10 mouse cellular contexts compared by ENCODE assay signal in the genomic region with DNA sequence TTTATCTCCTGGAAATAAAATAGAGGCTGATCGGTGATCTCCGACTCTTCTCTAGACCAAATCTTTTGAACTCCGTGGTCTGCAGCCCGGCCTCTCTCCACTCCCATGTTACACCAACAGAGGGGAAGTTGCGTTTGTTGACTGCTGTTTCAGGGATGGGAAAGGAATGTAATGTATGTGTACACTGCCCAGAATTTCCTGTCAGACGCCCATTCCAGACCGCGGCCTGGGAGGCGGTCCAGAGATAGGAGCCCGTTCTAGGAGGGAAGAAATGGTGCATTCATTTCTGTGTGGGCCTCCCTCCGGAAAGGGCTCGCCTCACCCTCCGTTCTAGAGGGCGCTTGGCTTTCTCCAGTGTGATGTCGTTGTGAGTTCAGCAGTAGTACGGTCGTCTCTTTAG. TPM values are rescaled to one million over a fixed set of nuclear protein-coding genes. Genes with fewer than 3 reads are reported as not detected.
DNase-seq lines count a peak whose midpoint lies in the region; ATAC-seq lines count a peak whose summit lies in the region.
"Had no signal": no experiment of that assay in that cellular context is flagged by ENCODE, and none has a peak within 500 bp of the region (broad histone marks: within the 10 kb centered on the region; RNA-seq: fewer than 3 reads in every experiment).

No protein-coding gene starts in this region.

- no peaks in the 10 kb centered on the region for H3K27me3 ChIP-seq in intestine, embryonic 14.5 days (replicated peaks; ENCODE audit: control insufficient read depth, insufficient read depth, low read length)
- no peaks in the 10 kb centered on the region for H3K27me3 ChIP-seq in liver, embryonic 15.5 days
- H3K27me3 ChIP-seq: midbrain, embryonic 13.5 days had no signal

- H3K4me2 ChIP-seq in intestine, embryonic 14.5 days (ENCODE audit: low read length): peak overlapping the region; percentile 21
- H3K4me2 ChIP-seq in liver, embryonic 15.5 days: peak overlapping the region; percentile 17
- H3K4me2 ChIP-seq: midbrain, embryonic 13.5 days had no signal

- no peaks in the 10 kb centered on the region for H3K36me3 ChIP-seq in intestine, embryonic 14.5 days (ENCODE audit: control insufficient read depth, insufficient read depth, low read length)
- no peaks in the 10 kb centered on the region for H3K36me3 ChIP-seq in liver, embryonic 15.5 days (replicated peaks)
- H3K36me3 ChIP-seq: midbrain, embryonic 13.5 days had no signal

- WGBS in intestine, embryonic 14.5 days: 34% methylated on average over 17 of the region's 17 CpGs
- WGBS in liver, embryonic 15.5 days (ENCODE audit: insufficient replicate concordance): 10% methylated on average over 17 of the region's 17 CpGs

- 0 out of 2 replicates have a peak, but pooled peaks have one; percentile 45 for ATAC-seq in intestine, embryonic 14.5 days (replicated peaks; ENCODE audit: low FRiP score, low TSS enrichment, low read depth)
- peak; percentile 41; the same call in 1 of the 2 replicates for ATAC-seq in liver, embryonic 15.5 days (ENCODE audit: insufficient read depth)
- ATAC-seq: midbrain, embryonic 13.5 days had no signal

- peak; percentile 58 for DNase-seq in urinary bladder, postnatal 14 days (ENCODE audit: low spot score)
- no peak for DNase-seq in urinary bladder, postnatal 10 days (ENCODE audit: low spot score)
- no peak for DNase-seq in intestine, embryonic 14.5 days (ENCODE audit: low spot score)
- no peak for DNase-seq in thymus, postnatal 14 days
- no peak for DNase-seq in layer of hippocampus, postnatal 10 days (ENCODE audit: low spot score in 2 of 2)
- DNase-seq in gastrocnemius, adult 18-20 months (ENCODE audit: low spot score): no peak
- DNase-seq in layer of hippocampus, adult 9-10 months (ENCODE audit: low spot score): no peak

- peak overlapping the region; percentile 33; the same call in 1 of the 2 replicates for H3K27ac ChIP-seq in intestine, embryonic 14.5 days (ENCODE audit: low read depth)
- peak overlapping the region; percentile 31; the same call in 1 of the 2 replicates for H3K27ac ChIP-seq in liver, embryonic 15.5 days (replicated peaks)
- H3K27ac ChIP-seq: midbrain, embryonic 13.5 days had no signal

- H3K9me3 ChIP-seq in intestine, embryonic 14.5 days (ENCODE audit: control insufficient read depth, low read length): no peaks in the 10 kb centered on the region
- no peaks in the 10 kb centered on the region for H3K9me3 ChIP-seq in liver, embryonic 15.5 days (replicated peaks)
- H3K9me3 ChIP-seq: midbrain, embryonic 13.5 days had no signal

- no peak overlapping the region for H3K9ac ChIP-seq in intestine, embryonic 14.5 days (ENCODE audit: low read length)
- no peak overlapping the region for H3K9ac ChIP-seq in liver, embryonic 15.5 days
- H3K9ac ChIP-seq: midbrain, embryonic 13.5 days had no signal

- H3K4me1 ChIP-seq in intestine, embryonic 14.5 days (replicated peaks; ENCODE audit: control insufficient read depth, insufficient read depth, low read length): peaks cover 16% of the 10 kb centered on the region
- peaks cover 42% of the 10 kb centered on the region for H3K4me1 ChIP-seq in liver, embryonic 15.5 days (replicated peaks)

- no peak overlapping the region for H3K4me3 ChIP-seq in intestine, embryonic 14.5 days (ENCODE audit: low read depth, low read length)
- H3K4me3 ChIP-seq in liver, embryonic 15.5 days (replicated peaks): no peak overlapping the region
- H3K4me3 ChIP-seq: erythroblast, embryonic 14.5 days; midbrain, embryonic 13.5 days had no signal

RNA-seq across cellular contexts. Expression of a gene that starts 50.3 kb away (rescaled TPM):
- polyA plus RNA-seq in intestine, embryonic 14.5 days (2014; fragmentation: Nextera tagmentation; extraction: Ambion mirVana): 26.2 and 27.4 TPM in 2 replicates
- 10.0 and 11.0 TPM in 2 replicates for polyA plus RNA-seq in liver, embryonic 15.5 days (2015; fragmentation: Nextera tagmentation; extraction: Ambion mirVana)
- total RNA-seq in layer of hippocampus, postnatal 10 days (2021): 1 to 10 TPM in 1 of 2 experiments, under 1 TPM in 1; 0.78 to 1.3 TPM
- under 1 TPM in 1 of 2 experiments, not detected in 1; 0.23 TPM for total RNA-seq in gastrocnemius, adult 18-20 months (2021)
- polyA plus RNA-seq: erythroblast, embryonic 14.5 days had no signal
